Mouse (Mus musculus): ENCODE measurements around the gene Scn3a. TPM values are rescaled to one million over a fixed set of nuclear protein-coding genes. Genes with fewer than 3 reads are reported as not detected.

Gene Scn3a
- total and polyA plus RNA-seq, 3 experiments: not detected

GRCm38 (mm10) chr2:65421259-65422255 lies 145.9 kb downstream of the Scn3a start:
- Histone ChIP-seq H3K4me1 (ENCODE audit: control insufficient read depth in 1 of 2, insufficient read depth in 2 of 2, low read length in 2 of 2) (no peaks in the 10 kb centered on the region), H3K4me3 (ENCODE audit: control insufficient read depth in 1 of 2, insufficient read depth in 1 of 2, low read depth in 2 of 2, low read length in 2 of 2) (no peak overlapping the region), H3K27me3 (ENCODE audit: control insufficient read depth in 1 of 2, insufficient read depth in 2 of 2, low read length in 2 of 2) (no peaks in the 10 kb centered on the region), H3K36me3 (ENCODE audit: control insufficient read depth in 1 of 2, insufficient read depth in 2 of 2, low read length in 2 of 2) (no peaks in the 10 kb centered on the region), H3K79me2 (ENCODE audit: control insufficient read depth, insufficient read depth, low read length, poor library complexity) (no peaks in the 10 kb centered on the region), H3K9ac (ENCODE audit: control insufficient read depth, low read depth, low read length, poor library complexity, severe bottlenecking) (no peak overlapping the region), H3K9me3 (replicated peaks; ENCODE audit: insufficient read depth, low read length) (no peaks in the 10 kb centered on the region), H3K27ac (ENCODE audit: control insufficient read depth, low read depth, low read length) (no peak overlapping the region)
- TF ChIP-seq USF2 (IDR thresholded peaks at IDR 0.05; ENCODE audit: borderline replicate concordance in 1 of 2, insufficient read depth in 1 of 2, low read depth in 1 of 2, low read length in 2 of 2) (no peak), USF1 (IDR thresholded peaks at IDR 0.05; ENCODE audit: low read depth, low read length) (no peak), SIN3A (IDR thresholded peaks at IDR 0.05; ENCODE audit: low read length) (no peak), CTCF (IDR thresholded peaks at IDR 0.05 in 2 of 3, conservative IDR thresholded peaks at IDR 0.05 in 1 of 3; ENCODE audit: control insufficient read depth in 1 of 3, insufficient read depth in 1 of 3, low read depth in 2 of 3, low read length in 3 of 3, poor library complexity in 1 of 3, severe bottlenecking in 1 of 3) (no peak), UBTF (IDR thresholded peaks at IDR 0.05; ENCODE audit: borderline replicate concordance, insufficient read depth, low read depth, low read length) (no peak), TCF12 (IDR thresholded peaks at IDR 0.05; ENCODE audit: low read depth, low read length) (no peak), RCOR1 (IDR thresholded peaks at IDR 0.05; ENCODE audit: low read depth, low read length) (no peak), POLR2AphosphoS5 (IDR thresholded peaks at IDR 0.05; ENCODE audit: borderline replicate concordance, low read depth, low read length) (no peak), RAD21 (IDR thresholded peaks at IDR 0.05; ENCODE audit: low read depth, low read length) (no peak), E2F4 (IDR thresholded peaks at IDR 0.05; ENCODE audit: borderline replicate concordance, low read depth, low read length) (no peak), ZKSCAN1 (IDR thresholded peaks at IDR 0.05; ENCODE audit: low read depth, low read length) (no peak), ZNF384 (IDR thresholded peaks at IDR 0.05; ENCODE audit: low read depth, low read length) (no peak), GATA1 (IDR thresholded peaks at IDR 0.05; ENCODE audit: low read depth, low read length) (no peak), EP300 (IDR thresholded peaks at IDR 0.05; ENCODE audit: low read depth in 1 of 2, low read length in 2 of 2) (no peak), ETS1 (IDR thresholded peaks at IDR 0.05; ENCODE audit: low read depth, low read length) (no peak), CHD1 (IDR thresholded peaks at IDR 0.05; ENCODE audit: low read depth, low read length) (no peak), BHLHE40 (IDR thresholded peaks at IDR 0.05; ENCODE audit: borderline replicate concordance, low read depth, low read length) (no peak), POLR2A (IDR thresholded peaks at IDR 0.05; ENCODE audit: control insufficient read depth in 1 of 2, insufficient read depth in 1 of 2, low read depth in 1 of 2, low read length in 2 of 2, poor library complexity in 1 of 2) (no peak)
- no peak for DNase-seq (ENCODE audit: low read depth, low spot score)

DNA sequence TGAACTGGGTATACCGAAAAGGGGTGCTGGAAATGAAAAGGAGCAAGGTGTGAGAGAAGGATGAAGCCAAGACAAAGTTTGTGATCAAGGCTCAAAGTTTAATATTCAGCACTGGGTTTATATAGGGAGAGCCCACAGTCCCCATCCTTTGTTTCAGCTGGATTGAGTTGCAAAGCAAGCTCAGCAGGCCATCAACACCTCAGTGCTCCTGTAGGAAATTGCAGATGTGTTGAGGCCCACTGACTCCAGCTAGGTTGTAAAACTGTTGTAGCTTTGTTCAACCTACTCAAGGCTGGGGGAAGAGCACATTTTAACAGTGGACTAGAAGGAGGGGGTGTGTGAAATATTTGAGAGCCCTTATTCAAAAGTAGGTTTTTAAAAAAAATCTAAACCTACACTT lies 148.8 kb downstream of the Scn3a start:
- H3K27ac ChIP-seq (ENCODE audit: control insufficient read depth, low read depth, low read length): no peak overlapping the region
- H3K27me3 ChIP-seq (ENCODE audit: control insufficient read depth in 1 of 2, insufficient read depth in 2 of 2, low read length in 2 of 2): no peaks in the 10 kb centered on the region
- TF ChIP-seq ETS1 (IDR thresholded peaks at IDR 0.05; ENCODE audit: low read depth, low read length) (no peak), POLR2AphosphoS2 (IDR thresholded peaks at IDR 0.05; ENCODE audit: low read length) (no peak), RAD21 (IDR thresholded peaks at IDR 0.05; ENCODE audit: low read depth, low read length) (no peak), POLR2AphosphoS5 (IDR thresholded peaks at IDR 0.05; ENCODE audit: borderline replicate concordance, low read depth, low read length) (no peak), KAT2A (conservative IDR thresholded peaks at IDR 0.05; ENCODE audit: low read depth, low read length) (no peak)
- no peak for DNase-seq (ENCODE audit: low read depth, low spot score)
- H3K36me3 ChIP-seq (ENCODE audit: control insufficient read depth in 1 of 2, insufficient read depth in 2 of 2, low read length in 2 of 2): no peaks in the 10 kb centered on the region
- H3K4me1 ChIP-seq (ENCODE audit: control insufficient read depth in 1 of 2, insufficient read depth in 2 of 2, low read length in 2 of 2): no peaks in the 10 kb centered on the region
- H3K9ac ChIP-seq (ENCODE audit: control insufficient read depth, low read depth, low read length, poor library complexity, severe bottlenecking): no peak overlapping the region
- H3K79me2 ChIP-seq (ENCODE audit: control insufficient read depth, insufficient read depth, low read length, poor library complexity): no peaks in the 10 kb centered on the region
- no peak overlapping the region for H3K4me3 ChIP-seq (ENCODE audit: control insufficient read depth in 1 of 2, insufficient read depth in 1 of 2, low read depth in 2 of 2, low read length in 2 of 2)
- no peaks in the 10 kb centered on the region for H3K9me3 ChIP-seq (replicated peaks; ENCODE audit: insufficient read depth, low read length)
